Mouse (Mus musculus): Measurements from ENCODE around the gene Mrpl22.
A peak's percentile ranks its signal among the peaks of the same experiment; 100 is the strongest.
"Not testable (repeated sequence)": the region's sequence is repeated elsewhere in the genome, so short reads cannot be mapped to it uniquely, and the experiment has no call there.

The Mrpl22 gene

GRCm38 (mm10) chr11:58183579-58183978 is 12.1 kb downstream of the Mrpl22 start:
- DNase-seq: no peak

DNA sequence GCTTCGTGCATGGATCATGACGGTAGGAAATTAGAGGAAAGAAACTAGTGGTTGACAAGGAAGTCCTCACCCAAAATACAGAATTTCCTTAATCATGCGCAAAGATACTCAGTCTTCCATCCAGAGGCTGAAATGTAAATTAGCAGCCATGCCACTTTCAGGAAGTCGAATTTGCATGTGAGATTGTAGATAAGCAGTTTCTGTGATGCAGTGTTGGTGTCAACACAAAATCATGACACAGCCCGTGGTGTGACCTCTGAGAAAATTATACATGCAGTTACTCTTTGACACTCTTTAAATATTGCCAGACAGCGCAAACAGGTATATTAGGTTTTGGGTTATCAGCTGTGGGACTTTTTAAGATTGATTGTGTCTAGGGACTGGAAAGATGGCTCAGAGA is 18.2 kb downstream of the Mrpl22 start:
- DNase-seq: no peak

- DNase-seq: no peak
These were observed 21.9 kb downstream of the Mrpl22 start for GRCm38 (mm10) chr11:58193326-58193725.

DNA sequence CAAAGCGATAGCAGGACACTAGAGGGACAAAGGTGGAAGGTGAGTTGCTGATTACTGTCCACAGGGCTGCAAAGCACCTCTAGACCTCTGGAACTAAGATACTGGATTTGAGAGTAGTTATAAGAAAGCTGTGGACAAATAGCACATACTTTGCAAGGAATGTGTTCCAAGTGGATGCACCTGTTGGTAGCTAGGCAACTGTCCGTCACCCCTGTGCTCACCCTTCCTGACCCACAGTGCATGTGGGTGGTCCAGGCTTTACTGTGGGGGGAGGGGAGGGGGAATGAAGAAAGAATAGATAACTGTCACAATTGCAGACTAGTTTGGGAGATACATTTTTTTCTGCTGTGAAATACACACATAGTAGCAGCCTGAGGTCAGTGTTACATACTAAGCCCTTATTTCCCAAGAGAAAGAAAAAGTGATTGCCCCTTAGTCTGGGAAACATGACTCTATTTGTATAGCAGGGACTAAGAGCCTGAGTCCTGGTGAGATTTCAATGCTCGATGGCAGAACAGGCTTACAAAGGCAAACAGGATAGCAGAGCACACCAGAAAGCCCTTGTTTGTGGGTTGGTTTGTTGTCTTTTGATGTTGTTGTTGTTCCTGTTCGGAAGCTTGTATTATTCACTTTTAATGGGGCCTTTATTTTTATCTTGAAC is 22.5 kb downstream of the Mrpl22 start:
- DNase-seq: peak; percentile 37

DNA sequence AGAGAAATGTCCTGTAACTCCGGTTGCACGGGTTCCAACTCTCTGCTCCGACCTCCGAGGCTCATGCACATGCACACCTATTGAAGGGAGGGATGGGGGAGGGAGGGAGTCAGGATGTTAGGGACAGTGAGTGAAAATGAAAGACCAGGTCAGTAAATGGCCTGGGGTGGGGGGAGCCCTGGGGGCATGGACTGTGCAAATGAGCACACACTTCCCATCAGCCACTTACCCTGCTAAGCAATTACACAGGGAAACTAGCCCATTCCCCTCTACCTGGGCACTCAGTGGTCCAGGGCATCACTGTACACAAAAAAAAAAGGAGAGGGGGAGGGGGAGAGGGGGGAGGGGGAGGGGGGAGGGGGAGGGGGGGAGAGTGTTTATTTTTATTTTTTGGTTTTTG is 27.2 kb downstream of the Mrpl22 start:
- no peak for DNase-seq

DNA sequence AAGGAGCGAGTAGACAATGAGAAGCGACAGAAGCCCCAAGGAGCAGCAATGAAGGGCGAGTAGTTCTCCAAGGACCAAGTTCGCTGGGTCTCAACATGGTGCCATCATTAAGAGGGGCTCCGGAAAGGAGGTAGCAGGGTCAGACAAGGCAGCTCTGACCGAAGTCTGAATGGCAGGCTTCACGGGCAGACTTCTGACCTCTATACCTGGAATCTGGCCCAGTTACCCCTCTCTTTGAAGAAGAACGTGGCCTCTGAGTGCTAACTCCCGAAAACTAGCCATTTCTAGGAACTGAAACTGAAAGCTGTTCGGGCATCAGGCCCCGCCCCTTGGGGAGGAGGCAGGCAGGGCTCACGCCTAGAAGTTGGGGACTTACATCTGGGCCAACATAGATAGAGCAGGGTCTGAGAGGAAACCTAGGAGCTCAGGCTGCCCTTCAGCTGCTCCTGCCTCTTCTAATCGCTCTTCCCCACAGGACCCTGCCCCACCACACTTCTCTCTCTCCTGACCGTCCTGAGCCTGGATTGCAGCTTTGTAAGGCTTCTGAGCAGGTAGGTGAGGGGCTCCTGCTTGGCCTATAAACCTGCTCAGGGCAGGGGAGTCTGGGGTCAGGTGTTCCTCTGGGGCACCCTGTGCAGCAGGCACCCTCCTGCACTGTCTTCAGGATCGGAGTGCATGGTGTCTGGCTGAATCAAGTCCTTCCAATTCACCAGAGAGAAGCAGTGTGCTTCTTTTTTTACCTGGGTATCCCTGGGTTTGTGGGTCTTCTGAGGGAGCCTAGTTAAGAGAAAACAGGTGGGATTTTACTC is 28.0 kb downstream of the Mrpl22 start, which contains the start of the genes Igtp and Irgm2:
Igtp (plus strand) TSS at position 328 of the 809 bp plus-strand sequence.
Irgm2 (plus strand) TSS at position 390 of the 809 bp plus-strand sequence.
- peak; percentile 67 for DNase-seq

- DNase-seq: no peak
These were observed 28.8 kb downstream of the Mrpl22 start for GRCm38 (mm10) chr11:58200226-58200625.

- DNase-seq: no peak
These were observed 29.6 kb downstream of the Mrpl22 start for GRCm38 (mm10) chr11:58201052-58201451.

DNA sequence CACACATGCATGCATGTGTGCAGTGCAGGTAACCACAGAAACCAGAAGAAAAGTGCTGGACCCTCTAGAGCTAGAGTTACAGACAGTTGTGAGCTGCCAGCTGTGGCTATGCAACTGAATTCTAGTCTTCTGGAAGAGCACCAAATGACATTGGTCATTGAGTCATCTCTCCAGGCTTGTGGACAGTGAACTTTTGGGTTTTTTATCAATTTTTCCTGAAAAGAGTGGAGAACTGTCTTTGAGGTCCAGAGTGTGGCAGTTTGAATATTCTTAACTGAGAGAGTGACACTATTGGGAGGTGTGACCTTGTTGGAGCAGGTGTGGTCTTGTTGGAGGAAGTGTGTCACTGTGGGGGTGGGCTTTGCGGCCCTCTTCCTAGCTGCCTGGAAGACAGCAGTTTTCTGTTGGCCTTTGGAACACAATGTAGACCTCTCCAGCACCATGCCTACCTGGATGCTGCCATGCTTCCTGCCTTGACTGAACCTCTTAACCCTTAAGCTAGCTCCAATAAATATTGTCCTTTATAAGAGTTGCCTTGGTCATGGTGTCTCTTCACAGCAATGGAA is 38.9 kb downstream of the Mrpl22 start:
- DNase-seq: no peak

- no peak for DNase-seq
These were observed 39.7 kb downstream of the Mrpl22 start for GRCm38 (mm10) chr11:58211062-58211681.

DNA sequence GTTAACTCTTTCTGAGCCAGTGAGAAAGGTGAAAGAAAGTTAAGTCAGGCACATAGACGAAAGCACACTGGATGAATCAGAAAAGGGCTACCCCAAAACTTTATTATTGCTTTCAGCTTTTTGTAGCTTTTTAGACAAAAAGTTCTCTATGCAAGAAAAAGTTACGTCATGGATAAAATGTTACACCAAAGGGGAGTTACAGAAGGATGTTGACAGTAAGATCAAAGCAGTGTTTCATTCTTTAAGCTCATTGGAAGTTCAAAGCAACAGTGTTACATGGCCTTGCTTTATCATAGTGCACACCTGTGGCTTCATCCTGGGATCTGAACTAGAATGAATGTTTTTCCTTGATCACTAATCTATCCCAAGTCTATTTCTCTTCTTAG is 40.2 kb downstream of the Mrpl22 start:
- DNase-seq: no peak

GRCm38 (mm10) chr11:58213673-58214342 is 42.3 kb downstream of the Mrpl22 start:
- DNase-seq: no peak

DNA sequence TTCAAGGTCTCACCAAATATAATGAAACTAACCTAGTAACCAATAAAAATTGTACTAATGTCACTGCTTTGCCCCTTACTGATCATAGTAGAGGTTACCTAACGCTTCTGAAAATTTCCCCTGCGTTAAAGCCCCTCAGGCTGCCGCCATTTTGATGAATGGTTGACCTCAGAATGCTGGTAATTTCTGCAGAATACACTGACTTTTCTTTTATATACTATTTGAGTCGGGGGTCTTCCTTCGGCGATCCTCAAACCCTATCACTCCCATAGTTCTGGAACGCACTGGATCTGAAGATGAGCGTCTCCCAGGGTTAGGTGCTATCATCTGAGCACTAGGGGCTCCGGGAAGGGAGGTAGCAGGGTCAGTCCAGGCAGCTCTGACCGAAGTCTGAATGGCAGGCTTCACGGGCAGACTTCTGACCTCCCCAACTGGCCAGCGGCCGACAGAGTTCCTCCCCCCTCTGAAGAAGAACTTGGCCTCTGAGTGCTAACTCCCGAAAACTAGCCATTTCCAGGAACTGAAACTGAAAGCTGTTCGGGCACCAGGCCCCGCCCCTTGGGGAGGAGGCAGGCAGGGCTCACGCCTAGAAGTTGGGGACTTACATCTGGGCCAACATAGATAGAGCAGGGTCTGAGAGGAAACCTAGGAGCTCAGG is 43.1 kb downstream of the Mrpl22 start:
- peak; percentile 55 for DNase-seq

GRCm38 (mm10) chr11:58215049-58215430 is 43.6 kb downstream of the Mrpl22 start:
- not testable (repeated sequence) for DNase-seq

DNA sequence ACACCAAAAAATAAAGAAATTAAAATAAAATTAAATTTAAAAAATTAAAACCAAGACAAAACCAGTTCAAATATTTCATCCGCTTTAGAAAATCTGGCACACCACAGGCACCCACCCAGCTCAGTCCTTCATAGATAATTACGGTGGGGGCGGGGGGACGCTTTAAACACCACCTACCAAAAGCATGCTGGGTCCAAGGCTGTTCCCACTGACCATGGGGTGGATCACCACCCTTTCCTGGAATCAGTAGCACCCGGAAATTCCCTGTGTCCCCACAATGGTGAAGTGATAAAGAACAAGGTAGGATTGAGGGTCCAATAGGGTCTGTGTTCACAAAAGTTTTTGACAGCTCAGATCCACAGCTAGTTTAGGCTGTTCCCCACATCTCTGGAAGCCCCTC is 44.4 kb downstream of the Mrpl22 start:
- no peak for DNase-seq

DNA sequence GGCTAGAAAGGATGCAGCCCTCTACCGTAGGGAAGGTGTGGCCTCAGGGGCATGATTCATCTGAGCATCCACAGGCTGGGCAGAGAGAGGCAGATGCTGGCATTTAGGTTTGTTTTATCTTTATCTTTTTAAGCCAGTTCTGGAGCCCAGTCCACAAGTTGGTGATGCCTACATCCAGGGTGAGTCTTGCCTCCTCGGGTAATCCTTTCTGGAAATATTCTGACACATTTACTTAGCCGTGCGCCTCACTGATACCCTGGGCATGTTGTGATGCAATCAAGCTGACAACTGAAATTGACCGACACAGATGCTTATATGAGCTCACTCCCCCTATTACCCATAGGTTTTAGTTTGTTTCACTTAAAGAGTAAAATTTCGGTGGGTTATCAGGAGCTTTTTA is 45.4 kb downstream of the Mrpl22 start:
- no peak for DNase-seq

- DNase-seq: no peak
These were observed 52.3 kb downstream of the Mrpl22 start for GRCm38 (mm10) chr11:58223751-58224150.

DNA sequence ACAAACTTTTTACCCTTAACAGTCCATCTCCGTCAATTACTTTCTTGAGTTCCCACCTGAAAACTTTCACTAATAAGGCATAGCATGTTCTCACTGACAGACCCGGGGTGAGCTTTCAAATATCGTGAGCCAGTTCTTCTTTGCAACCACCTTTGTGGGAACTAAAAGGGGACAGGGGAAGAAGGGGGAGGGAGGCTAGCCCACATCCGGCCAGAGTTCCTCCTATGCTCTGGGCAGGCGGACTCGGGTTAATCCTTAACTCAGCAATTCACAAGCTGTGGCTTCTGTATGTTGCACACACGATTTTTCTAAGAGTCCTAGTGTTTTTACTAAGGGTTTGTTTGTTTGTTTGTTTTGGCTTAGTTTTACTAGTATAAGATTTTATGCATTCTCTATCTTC is 52.9 kb downstream of the Mrpl22 start:
- DNase-seq: no peak

- DNase-seq: not testable (repeated sequence)
These were observed 53.4 kb downstream of the Mrpl22 start for GRCm38 (mm10) chr11:58224872-58225271.

DNA sequence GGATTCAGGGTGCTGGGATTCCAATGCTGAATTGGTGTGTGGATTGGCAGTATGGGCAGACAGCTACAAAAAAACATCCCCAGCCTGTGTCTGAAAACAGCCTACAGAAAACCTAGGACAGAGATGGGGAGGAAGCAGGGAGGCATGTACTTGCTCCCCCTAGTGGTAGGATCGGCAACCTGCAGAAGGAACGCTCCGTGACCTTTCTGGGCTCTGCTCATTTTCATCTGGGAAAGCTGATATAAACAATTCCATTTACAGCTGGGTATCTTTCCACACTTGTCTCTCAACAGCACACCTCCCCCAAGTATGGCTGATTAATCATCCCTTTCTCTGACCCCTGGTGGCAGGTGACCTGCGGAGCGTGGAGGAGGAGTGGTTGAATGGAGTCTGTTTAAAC is 54.2 kb downstream of the Mrpl22 start:
- peak; percentile 79 for DNase-seq

GRCm38 (mm10) chr11:58226425-58226824 is 55.0 kb downstream of the Mrpl22 start:
- no peak for DNase-seq

DNA sequence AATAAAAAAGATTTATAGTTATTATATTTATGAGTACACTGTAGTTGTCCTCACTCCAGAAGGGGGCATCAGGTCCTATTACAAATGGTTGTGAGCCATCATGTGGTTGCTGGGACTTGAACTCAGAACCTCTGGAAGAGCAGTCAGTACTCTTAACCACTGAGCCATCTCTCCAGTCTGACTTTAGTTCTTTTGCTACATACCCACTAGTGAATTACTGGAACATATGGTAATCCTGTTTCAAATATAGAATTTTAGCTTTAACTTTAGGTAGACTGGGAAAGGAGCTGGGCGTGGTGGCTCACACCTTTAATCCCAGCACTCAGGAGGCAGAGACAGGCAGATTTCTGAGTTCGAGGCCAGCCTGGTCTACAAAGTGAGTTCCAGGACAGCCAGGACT is 56.6 kb downstream of the Mrpl22 start:
- DNase-seq: not testable (repeated sequence)
